Mouse (Mus musculus) adipocyte (in vitro differentiated cells): ENCODE data around the gene Lrrc29.

Experiments
- DNase-seq: peaks from one replicate; pipeline ENCODE4 v3.0.0-alpha.2; 2016; ENCODE audit warnings: low spot score

Gene Lrrc29

GRCm38 (mm10) chr8:105289805-105290460 is 36.1 kb downstream of the Lrrc29 start, which contains the start of gene 4931428F04Rik:
4931428F04Rik (minus strand) TSS chr8:105289864.
- no peak for DNase-seq

GRCm38 (mm10) chr8:105288958-105289732 is 36.9 kb downstream of the Lrrc29 start:
- DNase-seq = peak; percentile 98

GRCm38 (mm10) chr8:105288231-105288630 is 37.8 kb downstream of the Lrrc29 start:
- no peak for DNase-seq

- no peak for DNase-seq
Observed at GRCm38 (mm10) chr8:105286907-105287306, 39.2 kb downstream of the Lrrc29 start.

- DNase-seq = no peak
Observed at GRCm38 (mm10) chr8:105285514-105285913, 40.6 kb downstream of the Lrrc29 start.

- DNase-seq = no peak
Observed at GRCm38 (mm10) chr8:105283074-105283473, 43.0 kb downstream of the Lrrc29 start.

- DNase-seq = no peak
Observed at GRCm38 (mm10) chr8:105282239-105282638, 43.8 kb downstream of the Lrrc29 start.

- DNase-seq = no peak
Observed at GRCm38 (mm10) chr8:105281821-105282220, 44.3 kb downstream of the Lrrc29 start.

GRCm38 (mm10) chr8:105280567-105280966 is 45.5 kb downstream of the Lrrc29 start:
- DNase-seq = no peak

GRCm38 (mm10) chr8:105278911-105279334 is 47.2 kb downstream of the Lrrc29 start:
- no peak for DNase-seq

GRCm38 (mm10) chr8:105276292-105277120 is 49.6 kb downstream of the Lrrc29 start:
- DNase-seq = no peak

GRCm38 (mm10) chr8:105275840-105276239 is 50.2 kb downstream of the Lrrc29 start, which contains the start of gene Nol3:
Nol3 (plus strand) TSS chr8:105276140.
- no peak for DNase-seq

- no peak for DNase-seq
Observed at GRCm38 (mm10) chr8:105275387-105275786, 50.7 kb downstream of the Lrrc29 start.

GRCm38 (mm10) chr8:105270916-105271186 is 55.2 kb downstream of the Lrrc29 start:
- no peak for DNase-seq

GRCm38 (mm10) chr8:105270101-105270915 is 55.8 kb downstream of the Lrrc29 start:
- no peak for DNase-seq

GRCm38 (mm10) chr8:105269461-105269947 is 56.6 kb downstream of the Lrrc29 start, which contains the start of gene Hsf4:
Hsf4 (plus strand) TSS chr8:105269801.
- no peak for DNase-seq

- no peak for DNase-seq
Observed at GRCm38 (mm10) chr8:105269075-105269458, 57.0 kb downstream of the Lrrc29 start.

- DNase-seq = no peak
Observed at GRCm38 (mm10) chr8:105268342-105269074, 57.6 kb downstream of the Lrrc29 start.

GRCm38 (mm10) chr8:105266775-105267174 is 59.3 kb downstream of the Lrrc29 start:
- no peak for DNase-seq

GRCm38 (mm10) chr8:105265128-105265527 is 61.0 kb downstream of the Lrrc29 start:
- peak; percentile 42 for DNase-seq
